Mouse (Mus musculus) induced T-regulatory cell, adult 2 months (primary cell): Measurements from ENCODE around the gene P2rx4.

Experiments
- DNase-seq: peaks from one replicate; pipeline ENCODE4 v3.0.0-alpha.2; 2012; ENCODE audit warnings: low read depth

P2rx4 gene

DNA sequence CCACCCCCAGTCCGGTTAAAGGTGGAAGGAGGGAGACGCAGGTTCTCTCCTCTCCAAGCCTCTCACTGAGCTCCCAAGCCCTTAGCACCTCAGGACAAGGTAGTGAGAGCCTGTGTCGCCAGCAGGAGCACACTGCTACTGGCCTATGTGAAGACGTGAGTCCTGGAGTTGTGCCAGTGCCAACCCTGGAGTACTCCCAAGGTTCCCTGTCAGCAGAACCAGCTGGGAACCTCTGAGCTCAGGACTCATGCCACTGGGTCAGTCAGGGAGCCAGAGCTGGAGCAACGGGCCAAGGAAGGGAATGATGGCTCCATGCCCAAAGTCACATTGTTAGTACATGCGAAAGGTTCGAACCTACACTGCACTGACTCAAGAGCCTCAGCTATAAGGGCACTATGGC, 49.3 kb downstream of the P2rx4 start:
- DNase-seq = no peak

DNA sequence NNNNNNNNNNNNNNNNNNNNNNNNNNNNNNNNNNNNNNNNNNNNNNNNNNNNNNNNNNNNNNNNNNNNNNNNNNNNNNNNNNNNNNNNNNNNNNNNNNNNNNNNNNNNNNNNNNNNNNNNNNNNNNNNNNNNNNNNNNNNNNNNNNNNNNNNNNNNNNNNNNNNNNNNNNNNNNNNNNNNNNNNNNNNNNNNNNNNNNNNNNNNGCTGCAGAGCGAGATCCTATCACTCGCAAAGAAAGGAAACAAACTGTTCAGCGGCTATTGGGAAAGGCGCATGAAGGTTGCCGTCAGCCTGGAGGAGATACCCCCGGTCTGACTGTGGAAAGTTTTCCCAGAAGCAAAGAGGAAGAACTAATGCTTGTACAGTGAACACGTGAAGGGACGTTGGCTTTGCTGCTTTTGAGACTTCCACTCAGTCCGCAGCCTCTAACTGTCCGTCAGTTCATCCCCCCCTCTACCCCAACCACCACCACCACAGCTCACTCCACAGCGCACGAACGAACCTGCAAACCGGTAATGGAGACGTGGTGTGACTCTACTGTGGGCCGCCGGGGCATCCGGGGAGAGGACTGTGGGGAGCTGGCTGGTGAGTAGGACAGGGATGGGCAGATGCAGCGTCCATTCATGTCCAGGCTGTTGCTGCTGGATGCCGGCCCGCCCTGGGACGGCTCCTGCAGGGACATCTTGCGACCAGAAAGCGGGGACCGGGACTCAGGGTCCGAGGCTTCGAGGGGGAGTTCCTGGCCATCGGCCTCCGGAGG, 56.1 kb downstream of the P2rx4 start:
- no peak for DNase-seq

DNA sequence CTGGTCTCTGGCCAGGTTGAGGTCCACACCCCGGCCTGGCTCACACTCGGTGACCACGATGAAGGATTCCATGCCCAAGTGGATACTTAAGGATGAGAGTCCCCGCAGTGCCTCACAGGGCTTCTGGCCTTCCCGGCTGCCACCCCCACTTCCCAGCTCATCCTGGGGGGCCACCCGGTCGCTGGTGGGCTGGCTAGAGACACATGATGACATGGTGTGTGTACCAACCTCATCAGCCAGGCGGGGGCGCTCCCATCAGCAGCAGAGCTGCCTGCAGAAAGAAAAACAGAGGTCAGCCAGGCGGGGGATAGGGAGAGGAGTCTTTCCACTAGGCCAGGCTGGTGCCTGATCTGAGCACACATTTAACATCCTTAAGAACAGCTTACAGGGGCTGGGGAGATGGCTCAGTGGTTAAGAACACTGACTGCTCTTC, 56.7 kb downstream of the P2rx4 start:
- no peak for DNase-seq

DNA sequence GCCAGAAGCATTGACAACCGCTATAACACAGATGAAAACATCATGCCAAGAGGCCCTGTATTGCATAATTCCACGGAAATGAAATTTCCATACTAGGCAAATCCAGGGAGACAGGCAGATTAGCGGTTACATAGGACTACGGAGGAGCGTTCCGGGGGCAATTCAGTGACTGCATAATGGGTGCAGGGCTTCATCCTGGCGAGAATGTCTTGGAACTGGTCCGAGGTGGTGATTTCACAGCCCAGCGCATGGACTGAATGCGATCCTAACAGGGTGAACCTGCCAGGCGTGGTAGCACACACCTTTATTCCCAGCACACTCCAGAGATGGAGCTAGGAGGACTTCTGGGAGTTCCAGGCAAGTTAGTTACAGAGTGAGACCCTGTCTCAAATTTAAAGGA, 59.9 kb downstream of the P2rx4 start:
- no peak for DNase-seq

GRCm38 (mm10) chr5:122769101-122769568, 61.8 kb downstream of the P2rx4 start:
- no peak for DNase-seq

GRCm38 (mm10) chr5:122770304-122770703, 63.0 kb downstream of the P2rx4 start:
- DNase-seq = no peak

GRCm38 (mm10) chr5:122770806-122771261, 63.5 kb downstream of the P2rx4 start:
- DNase-seq = no peak

GRCm38 (mm10) chr5:122771428-122771827, 64.1 kb downstream of the P2rx4 start:
- no peak for DNase-seq

DNA sequence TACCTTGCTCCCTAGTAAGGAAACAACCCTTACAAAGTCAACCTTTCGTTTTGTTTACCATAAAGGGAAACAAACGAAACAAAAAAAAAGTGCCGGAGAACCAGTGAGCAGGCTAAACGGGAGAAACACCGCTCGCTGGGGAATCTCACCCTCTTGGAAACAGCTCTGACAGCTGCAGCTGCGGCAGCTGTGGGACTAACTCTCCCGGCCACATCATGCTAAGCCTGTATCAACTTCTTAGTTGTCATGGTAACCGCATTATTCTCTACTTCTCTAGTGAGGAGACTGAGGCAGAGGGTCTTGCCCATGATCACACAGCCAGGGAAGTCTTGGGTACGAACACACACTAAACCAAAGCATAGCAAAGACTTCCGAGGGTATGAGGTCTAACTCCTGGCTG, 66.4 kb downstream of the P2rx4 start:
- DNase-seq = no peak

DNA sequence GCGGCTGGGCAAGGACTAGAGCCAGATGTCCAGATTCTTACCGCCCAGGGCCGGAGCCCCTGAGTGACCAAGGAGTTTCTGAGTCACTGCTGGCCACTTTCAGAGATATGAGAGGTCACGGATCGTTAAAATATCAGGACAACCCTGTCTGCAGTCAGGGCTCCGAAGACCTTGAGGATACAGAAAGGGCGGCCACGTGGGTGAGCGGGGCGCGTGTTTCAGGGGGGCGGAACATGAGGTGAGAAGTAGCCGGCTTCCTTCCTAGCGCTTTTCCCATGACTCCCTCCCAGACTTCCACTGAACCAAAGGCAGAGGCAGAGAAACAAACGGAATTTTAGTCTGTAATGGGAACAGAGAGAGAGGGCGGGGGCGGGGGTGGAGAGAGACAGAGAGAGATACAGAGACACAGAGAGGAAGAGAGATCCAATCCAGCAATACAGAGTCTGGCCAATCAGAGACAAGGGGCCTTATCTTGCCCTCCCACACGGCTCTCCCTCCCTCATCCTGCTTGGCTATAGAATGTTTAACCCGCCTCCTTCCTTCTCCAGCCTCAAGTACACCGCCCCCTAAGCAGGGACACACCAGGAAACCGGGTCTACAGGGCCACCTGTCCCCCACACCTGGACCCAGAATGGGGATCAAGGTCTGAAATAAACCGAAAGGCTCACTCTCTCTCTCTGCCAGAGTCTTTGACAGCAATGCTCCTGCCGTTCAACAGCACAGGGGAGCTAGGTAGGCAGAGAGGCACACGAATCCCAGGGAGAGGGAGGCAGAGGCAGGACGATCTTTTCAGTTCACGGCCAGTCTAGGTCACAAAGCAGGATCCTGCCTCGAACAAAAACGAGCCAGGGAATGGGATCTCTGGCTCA, 67.6 kb downstream of the P2rx4 start:
- no peak for DNase-seq

DNA sequence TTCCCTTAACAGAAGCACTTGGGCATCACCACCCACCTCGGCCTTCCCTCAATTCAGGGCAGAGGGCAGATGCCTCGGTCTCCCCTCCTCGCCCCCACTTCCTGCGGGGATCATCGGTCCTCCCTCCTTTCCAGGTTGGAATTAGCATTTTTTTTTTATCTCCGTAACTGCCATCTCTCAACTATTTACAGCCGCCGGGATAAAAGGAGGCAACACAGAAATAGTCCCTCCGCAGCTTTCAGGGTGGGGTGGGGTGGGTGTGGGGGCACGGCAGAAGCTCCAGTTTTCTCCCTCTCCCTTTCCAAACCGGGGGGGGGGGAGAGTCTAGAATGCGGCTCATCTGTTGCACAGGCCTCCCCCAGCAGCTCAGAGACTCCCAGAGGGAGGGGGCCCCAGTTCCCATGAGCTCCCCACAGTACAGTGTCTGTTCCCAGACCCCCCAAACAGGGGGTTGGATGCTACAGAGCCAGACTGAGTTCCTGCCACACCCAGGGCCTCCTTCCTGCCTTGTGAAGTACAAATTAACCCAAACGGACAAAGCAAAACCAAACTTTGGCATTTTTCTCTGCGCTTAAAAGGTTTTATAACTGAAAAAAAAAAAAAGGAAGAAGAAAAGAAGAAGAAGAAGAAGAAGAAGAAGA, 68.4 kb downstream of the P2rx4 start:
- no peak for DNase-seq

DNA sequence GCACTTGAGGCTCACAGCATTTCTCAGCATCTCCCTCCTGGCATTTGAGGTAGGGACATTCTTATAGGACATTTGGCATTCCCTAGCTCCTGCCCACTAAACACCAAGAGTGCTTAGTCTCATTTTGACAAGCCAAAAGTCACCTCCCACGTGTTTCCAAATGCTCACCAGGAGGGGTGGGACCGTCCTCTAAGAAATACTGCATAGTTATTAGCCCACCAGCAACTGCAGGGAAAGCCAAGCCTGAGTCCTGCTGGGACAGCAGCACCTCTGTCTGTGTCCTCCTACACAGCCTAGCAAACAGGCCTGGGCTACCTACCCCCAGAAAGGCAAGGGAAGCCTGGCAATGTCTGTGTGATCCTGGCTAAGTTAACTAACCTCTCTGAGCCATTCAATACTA, 70.0 kb downstream of the P2rx4 start:
- no peak for DNase-seq

DNA sequence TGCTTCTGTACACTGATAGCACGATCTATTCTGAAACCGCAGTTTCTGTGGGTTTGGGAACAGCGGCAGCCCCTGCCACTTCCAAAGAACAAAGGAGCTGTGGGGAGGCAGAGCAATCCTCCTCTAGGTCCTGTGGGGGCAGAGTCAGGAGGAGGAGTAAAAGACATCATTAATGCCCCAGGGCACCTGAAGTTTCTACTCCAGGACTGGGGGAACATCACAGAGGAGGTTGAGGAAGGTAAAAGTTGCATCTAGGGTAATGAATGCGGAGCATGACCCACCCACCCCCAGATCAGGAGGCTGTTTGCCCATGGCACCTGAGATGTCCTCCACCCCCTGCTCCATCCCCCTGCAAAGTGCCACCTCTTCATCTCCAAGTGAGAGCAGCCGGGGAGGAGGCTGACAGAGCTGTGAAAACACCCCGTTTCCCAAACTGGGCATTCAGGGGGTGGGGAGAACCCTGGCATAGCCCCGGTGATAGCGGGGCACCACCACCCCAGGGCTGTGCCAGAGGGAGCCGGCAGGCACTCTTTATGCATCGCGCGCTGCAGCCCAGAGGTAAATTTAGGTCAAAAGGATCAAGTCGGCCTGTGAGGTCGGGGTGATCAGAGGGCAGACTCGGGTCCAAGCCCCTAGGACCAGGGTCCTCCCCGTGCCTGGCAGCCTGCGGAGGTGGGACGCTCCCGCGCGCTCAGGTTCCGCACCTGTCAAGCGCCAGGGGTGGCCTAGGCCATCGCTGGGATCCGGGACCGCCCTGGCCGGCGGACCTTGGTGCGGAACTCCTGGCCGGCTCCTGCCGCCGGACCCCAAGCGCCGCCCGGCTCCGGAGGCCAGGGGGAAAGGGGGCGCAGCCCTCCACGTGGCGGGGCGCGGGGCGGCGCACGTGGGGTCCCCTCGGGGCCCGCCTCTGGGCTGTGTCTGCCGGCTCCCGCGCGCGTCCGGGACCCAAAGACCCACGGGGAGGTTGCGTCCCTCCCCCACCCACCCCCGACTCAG, 71.2 kb downstream of the P2rx4 start:
- DNase-seq = peak; percentile 56
